Mouse (Mus musculus) midbrain, embryonic 10.5 days (tissue): ENCODE measurements around the gene Ralgapa2. TPM values are rescaled to one million over a fixed set of nuclear protein-coding genes. Genes with fewer than 3 reads are reported as not detected.

ENCODE experiments used
- DNase-seq: peaks from one replicate; pipeline ENCODE4 v3.0.0-alpha.2; 2017; ENCODE audit warnings: low spot score
- H3K27ac ChIP-seq: fragments of 300-500 bp; sonication (generic); replicated peaks from 2 replicates; pipeline ENCODE4 v1.5.1; 2016; ENCODE audit warnings: mild to moderate bottlenecking
- H3K27me3 ChIP-seq: fragments of 300-500 bp; sonication (generic); 2 replicates; pipeline ENCODE4 v1.6.1; 2016; ENCODE audit warnings: low read depth, mild to moderate bottlenecking; ENCODE audit not compliant: poor library complexity, severe bottlenecking
- H3K36me3 ChIP-seq: fragments of 300-500 bp; sonication (generic); 2 replicates; pipeline ENCODE4 v1.6.1; 2016; ENCODE audit warnings: mild to moderate bottlenecking, moderate library complexity
- H3K4me1 ChIP-seq: fragments of 300-500 bp; sonication (generic); 2 replicates; pipeline ENCODE4 v1.6.1; 2016
- H3K4me3 ChIP-seq: fragments of 300-500 bp; sonication (generic); 2 replicates; pipeline ENCODE4 v1.5.1; 2016; ENCODE audit warnings: mild to moderate bottlenecking, moderate library complexity
- H3K9me3 ChIP-seq: fragments of 300-500 bp; sonication (generic); replicated peaks from 2 replicates; pipeline ENCODE4 v1.6.1; 2016; ENCODE audit warnings: mild to moderate bottlenecking
- WGBS: fragments of 180-500 bp; shearing (Covaris S2); methylation state at CpG from one replicate; pipeline ENCODE4 v1.1.7; 2016; 5-methylcytosine and 5-hydroxymethylcytosine counted together
- polyA plus RNA-seq: library from polyadenylated mRNA; unstranded; fragments of >200 nt; fragmentation: Nextera tagmentation; extraction: Ambion mirVana; gene quantifications from 2 replicates; pipeline ENCODE4 v1.2.1, GENCODE M21; 2016

Ralgapa2 gene
- polyA plus RNA-seq, result 9.7 and 10.6 TPM in 2 replicates

GRCm38 (mm10) chr2:146511911-146512580, at the start of gene Ralgapa2:
TSS of gene Ralgapa2 (minus strand) at chr2:146512344.
- Histone ChIP-seq H3K4me1 (peaks cover 26% of the 10 kb centered on the region), H3K27ac (peak within 1 kb of the TSS; percentile 95), H3K9me3 (no peaks in the 10 kb centered on the region), H3K27me3 (no peaks in the 10 kb centered on the region), H3K4me3 (peak within 1 kb of the TSS; percentile 87), H3K36me3 (no peaks in the 10 kb centered on the region)
- DNase-seq, result peak; percentile 99
- under 1% methylated on average over 51 of the region's 57 CpGs for WGBS

- Histone ChIP-seq H3K36me3 (no peaks in the 10 kb centered on the region), H3K9me3 (no peaks in the 10 kb centered on the region), H3K27ac (no peak overlapping the region), H3K4me1 (peaks cover 5% of the 10 kb centered on the region; the same call in 1 of the 2 replicates), H3K27me3 (no peaks in the 10 kb centered on the region), H3K4me3 (no peak overlapping the region)
- WGBS, result 90% methylated on average over 3 of the region's 3 CpGs
- DNase-seq, result no peak
Observed at GRCm38 (mm10) chr2:146561505-146561904, 49.4 kb upstream of the Ralgapa2 start.

- no peak for DNase-seq
- Histone ChIP-seq H3K9me3 (no peaks in the 10 kb centered on the region), H3K4me1 (peaks cover 5% of the 10 kb centered on the region; the same call in 1 of the 2 replicates), H3K4me3 (no peak overlapping the region), H3K36me3 (no peaks in the 10 kb centered on the region), H3K27me3 (no peaks in the 10 kb centered on the region), H3K27ac (no peak overlapping the region)
- WGBS, result 86% methylated on average over 4 of the region's 4 CpGs
Observed at GRCm38 (mm10) chr2:146560633-146561043, 48.5 kb upstream of the Ralgapa2 start.

- Histone ChIP-seq H3K9me3 (no peaks in the 10 kb centered on the region), H3K27ac (no peak overlapping the region), H3K36me3 (no peaks in the 10 kb centered on the region), H3K4me3 (no peak overlapping the region), H3K27me3 (no peaks in the 10 kb centered on the region), H3K4me1 (peaks cover 4% of the 10 kb centered on the region)
- DNase-seq, result no peak
Observed at GRCm38 (mm10) chr2:146556148-146556547, 44.0 kb upstream of the Ralgapa2 start.

- no peak for DNase-seq
Observed at GRCm38 (mm10) chr2:146555351-146555750, 43.2 kb upstream of the Ralgapa2 start.

GRCm38 (mm10) chr2:146553701-146554100, 41.6 kb upstream of the Ralgapa2 start:
- Histone ChIP-seq H3K27ac (no peak overlapping the region), H3K9me3 (no peaks in the 10 kb centered on the region), H3K4me1 (peaks cover 27% of the 10 kb centered on the region), H3K4me3 (no peak overlapping the region), H3K27me3 (no peaks in the 10 kb centered on the region), H3K36me3 (no peaks in the 10 kb centered on the region)
- WGBS, result 55% methylated on average over 2 of the region's 2 CpGs
- DNase-seq, result no peak

More at GRCm38 (mm10) chr2:146555351-146555750, 43.2 kb upstream of the Ralgapa2 start:
- Histone ChIP-seq H3K4me1 (peaks cover 11% of the 10 kb centered on the region), H3K27me3 (no peaks in the 10 kb centered on the region), H3K9me3 (no peaks in the 10 kb centered on the region), H3K27ac (no peak overlapping the region), H3K36me3 (no peaks in the 10 kb centered on the region), H3K4me3 (no peak overlapping the region)
- WGBS, result 88% methylated on average over 5 of the region's 5 CpGs

- DNase-seq, result no peak
- 89% methylated on average over 4 of the region's 4 CpGs for WGBS
Observed at GRCm38 (mm10) chr2:146551818-146552217, 39.7 kb upstream of the Ralgapa2 start.

GRCm38 (mm10) chr2:146549111-146549776, 37.1 kb upstream of the Ralgapa2 start:
- Histone ChIP-seq H3K27me3 (peaks cover 7% of the 10 kb centered on the region; the same call in 1 of the 2 replicates), H3K9me3 (no peaks in the 10 kb centered on the region), H3K4me1 (peaks cover 42% of the 10 kb centered on the region), H3K4me3 (peak overlapping the region; percentile 26; the same call in 1 of the 2 replicates), H3K27ac (peak overlapping the region; percentile 85), H3K36me3 (no peaks in the 10 kb centered on the region)
- DNase-seq, result peak; percentile 80
- WGBS, result 6% methylated on average over 6 of the region's 6 CpGs

More at GRCm38 (mm10) chr2:146551818-146552217, 39.7 kb upstream of the Ralgapa2 start:
- no peaks in the 10 kb centered on the region for H3K9me3 ChIP-seq
- no peaks in the 10 kb centered on the region for H3K36me3 ChIP-seq
- peaks cover 7% of the 10 kb centered on the region; the same call in 1 of the 2 replicates for H3K27me3 ChIP-seq
- H3K4me3 ChIP-seq, result no peak overlapping the region
- peak overlapping the region; percentile 35; the same call in 1 of the 2 replicates for H3K27ac ChIP-seq
- peaks cover 42% of the 10 kb centered on the region for H3K4me1 ChIP-seq

GRCm38 (mm10) chr2:146544155-146544814, 32.1 kb upstream of the Ralgapa2 start:
- peaks cover 20% of the 10 kb centered on the region for H3K4me1 ChIP-seq
- no peak overlapping the region for H3K27ac ChIP-seq
- DNase-seq, result no peak
- H3K4me3 ChIP-seq, result no peak overlapping the region
- H3K9me3 ChIP-seq, result peaks cover 13% of the 10 kb centered on the region
- H3K27me3 ChIP-seq, result peaks cover 7% of the 10 kb centered on the region; the same call in 1 of the 2 replicates
- H3K36me3 ChIP-seq, result 0 out of 2 replicates have a peak, but pooled peaks cover 5% of the 10 kb centered on the region
- 84% methylated on average over 1 of the region's 1 CpGs for WGBS

GRCm38 (mm10) chr2:146533118-146533949, 21.2 kb upstream of the Ralgapa2 start:
- no peaks in the 10 kb centered on the region for H3K27me3 ChIP-seq
- no peak overlapping the region for H3K4me3 ChIP-seq
- no peaks in the 10 kb centered on the region for H3K4me1 ChIP-seq
- 78% methylated on average over 8 of the region's 8 CpGs for WGBS
- H3K9me3 ChIP-seq, result no peaks in the 10 kb centered on the region
- DNase-seq, result no peak
- H3K36me3 ChIP-seq, result no peaks in the 10 kb centered on the region
- H3K27ac ChIP-seq, result no peak overlapping the region

GRCm38 (mm10) chr2:146532493-146532892, 20.3 kb upstream of the Ralgapa2 start:
- H3K4me1 ChIP-seq, result no peaks in the 10 kb centered on the region
- H3K36me3 ChIP-seq, result no peaks in the 10 kb centered on the region
- no peaks in the 10 kb centered on the region for H3K27me3 ChIP-seq
- H3K9me3 ChIP-seq, result no peaks in the 10 kb centered on the region
- no peak overlapping the region for H3K4me3 ChIP-seq
- no peak overlapping the region for H3K27ac ChIP-seq
- 92% methylated on average over 3 of the region's 3 CpGs for WGBS
- DNase-seq, result no peak

GRCm38 (mm10) chr2:146525483-146525882, 13.3 kb upstream of the Ralgapa2 start:
- Histone ChIP-seq H3K9me3 (no peaks in the 10 kb centered on the region), H3K4me3 (no peak overlapping the region), H3K27ac (no peak overlapping the region), H3K27me3 (no peaks in the 10 kb centered on the region), H3K4me1 (0 out of 2 replicates have a peak, but pooled peaks cover 4% of the 10 kb centered on the region), H3K36me3 (no peaks in the 10 kb centered on the region)
- 61% methylated on average over 2 of the region's 2 CpGs for WGBS
- no peak for DNase-seq
